Mouse (Mus musculus): ENCODE results near the gene Tdrd9. TPM values are rescaled to one million over a fixed set of nuclear protein-coding genes. Genes with fewer than 3 reads are reported as not detected.

Gene Tdrd9
- under 1 TPM in 1 of 2 experiments, not detected in 1; 0.29 TPM for total RNA-seq (2023)

GRCm38 (mm10) chr12:111971231-111971686, at the start of gene Tdrd9:
Tdrd9 (plus strand) TSS chr12:111971559.

GRCm38 (mm10) chr12:111966683-111967173, 4.6 kb upstream of the Tdrd9 start, which contains the start of gene Atp5mpl:
Atp5mpl (minus strand) TSS chr12:111966977.

GRCm38 (mm10) chr12:111980887-111981367, 9.6 kb downstream of the Tdrd9 start, which contains the start of gene Rd3l:
Rd3l (minus strand) TSS chr12:111981317.

GRCm38 (mm10) chr12:112106541-112106971, 135.2 kb downstream of the Tdrd9 start, which contains the start of gene Aspg:
Aspg (plus strand) TSS chr12:112106679.

Other genes with a start within 250 kb of the Tdrd9 start
- gene Klc1, start 212.7 kb upstream of the Tdrd9 start, total RNA-seq (2023) = 10 to 100 TPM; 47.0 to 50.7 TPM
- 1 to 10 TPM; 3.4 to 5.9 TPM for gene Xrcc3, start 157.7 kb upstream of the Tdrd9 start, total RNA-seq (2023)
- gene Zfyve21, start 157.4 kb upstream of the Tdrd9 start, total RNA-seq (2023) = 1 to 10 TPM; 1.8 to 5.1 TPM
- 1 to 10 TPM; 2.1 to 2.3 TPM for gene Ppp1r13b, start 63.4 kb upstream of the Tdrd9 start, total RNA-seq (2023)
- 100 to 1,000 TPM; 151 to 165 TPM for gene Atp5mpl, start 4.6 kb upstream of the Tdrd9 start, total RNA-seq (2023)
- gene Rd3l, start 9.8 kb downstream of the Tdrd9 start, total RNA-seq (2023) = not detected
- under 1 TPM; 0.42 to 0.44 TPM for gene Aspg, start 135.1 kb downstream of the Tdrd9 start, total RNA-seq (2023)
- gene Kif26a, start 174.6 kb downstream of the Tdrd9 start, total RNA-seq (2023) = not detected